Mouse (Mus musculus): ENCODE measurements around the gene Arhgap22. TPM values are rescaled to one million over a fixed set of nuclear protein-coding genes. Genes with fewer than 3 reads are reported as not detected.

The Arhgap22 gene
- polyA plus RNA-seq, 1 experiment: 230 TPM

GRCm38 (mm10) chr14:33235661-33236060 is 21.8 kb downstream of the Arhgap22 start:
- no peak for TF ChIP-seq MYOG (IDR thresholded peaks at IDR 0.05; ENCODE audit: control insufficient read depth, extremely low read depth, insufficient read length)

DNA sequence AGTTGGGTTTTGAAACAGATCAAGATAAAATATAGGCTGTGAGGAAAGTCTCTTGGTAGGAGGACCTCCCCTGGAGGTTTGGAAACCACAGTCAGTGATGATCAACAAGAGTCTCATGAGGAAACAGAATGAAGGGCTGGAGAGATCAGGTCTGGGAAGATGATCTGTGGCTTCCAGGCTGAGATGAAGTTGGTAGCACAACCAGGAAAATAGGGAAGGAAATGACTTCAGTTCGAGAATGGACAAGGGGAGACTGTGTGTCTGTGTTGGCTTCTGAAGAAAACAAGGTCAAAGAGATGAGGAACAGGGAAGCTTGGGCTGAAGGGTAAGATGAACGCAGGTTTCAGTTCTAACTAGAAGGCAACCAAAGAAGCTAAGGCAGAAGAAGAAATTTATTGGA is 26.6 kb downstream of the Arhgap22 start:
- Histone ChIP-seq H3K4me3 (ENCODE audit: insufficient read depth, poor library complexity, severe bottlenecking) (no peak overlapping the region), H3K79me2 (ENCODE audit: control insufficient read depth, insufficient read depth) (no peaks in the 10 kb centered on the region)

More at GRCm38 (mm10) chr14:33235661-33236060, 21.8 kb downstream of the Arhgap22 start:
- H3K79me2 ChIP-seq (ENCODE audit: control insufficient read depth, insufficient read depth): peaks cover 4% of the 10 kb centered on the region
- peak overlapping the region; percentile 6 for H3ac ChIP-seq (ENCODE audit: control insufficient read depth, insufficient read length, low read depth)
- H3K79me3 ChIP-seq (ENCODE audit: low read depth): no peaks in the 10 kb centered on the region
- no peak overlapping the region for H3K4me3 ChIP-seq (ENCODE audit: insufficient read depth, poor library complexity, severe bottlenecking)
- H3K27me3 ChIP-seq (ENCODE audit: control insufficient read depth, insufficient read depth, insufficient read length): no peaks in the 10 kb centered on the region
- no peaks in the 10 kb centered on the region for H3K36me3 ChIP-seq (ENCODE audit: control insufficient read depth, insufficient read depth)

DNA sequence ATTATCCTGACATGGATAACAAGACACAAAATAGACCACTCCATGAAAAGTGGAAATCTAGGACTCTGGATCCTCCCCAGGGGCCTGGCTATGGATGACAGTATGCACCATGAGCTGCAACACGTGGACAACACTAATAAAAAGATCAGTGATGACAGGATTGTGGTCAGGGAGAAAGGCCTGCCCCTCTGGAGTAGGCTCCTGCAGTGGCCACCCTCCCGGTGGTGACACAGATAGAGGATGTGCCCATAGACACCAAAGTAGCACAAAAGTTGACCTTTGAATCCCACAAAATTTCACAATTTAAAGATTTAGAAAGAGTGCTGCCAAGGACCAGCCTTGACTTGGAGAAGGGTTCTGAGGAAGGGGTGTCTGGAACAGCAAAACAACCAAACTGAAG is 29.4 kb downstream of the Arhgap22 start:
- no peaks in the 10 kb centered on the region for H3K79me3 ChIP-seq (ENCODE audit: low read depth)
- no peak overlapping the region for H3K4me3 ChIP-seq (ENCODE audit: insufficient read depth, poor library complexity, severe bottlenecking)
- H3K79me2 ChIP-seq (ENCODE audit: control insufficient read depth, insufficient read depth): no peaks in the 10 kb centered on the region
- TF ChIP-seq MAX (IDR thresholded peaks at IDR 0.05): peak; percentile 95
- TF ChIP-seq MYOD1 (IDR thresholded peaks at IDR 0.05; ENCODE audit: control insufficient read depth, insufficient read length, low read depth): no peak
- peak; percentile 88 for TF ChIP-seq CEBPB (IDR thresholded peaks at IDR 0.05; ENCODE audit: low read depth)
- TF ChIP-seq USF1 (IDR thresholded peaks at IDR 0.05; ENCODE audit: low read depth): peak; percentile 94
- no peak for TF ChIP-seq FOSL1 (IDR thresholded peaks at IDR 0.05; ENCODE audit: insufficient read depth, low read length, poor library complexity, severe bottlenecking)
- no peak for TF ChIP-seq CTCF (IDR thresholded peaks at IDR 0.05; ENCODE audit: control insufficient read depth, insufficient read depth, insufficient read length)
- H3ac ChIP-seq (ENCODE audit: control insufficient read depth, insufficient read length, low read depth): no peak overlapping the region
- H3K36me3 ChIP-seq (ENCODE audit: control insufficient read depth, insufficient read depth): no peaks in the 10 kb centered on the region
- H3K27me3 ChIP-seq (ENCODE audit: control insufficient read depth, insufficient read depth, insufficient read length): no peaks in the 10 kb centered on the region

More for the DNA sequence above, 26.6 kb downstream of the Arhgap22 start:
- no peak for TF ChIP-seq CEBPB (IDR thresholded peaks at IDR 0.05; ENCODE audit: low read depth)
- TF ChIP-seq MYOG (IDR thresholded peaks at IDR 0.05; ENCODE audit: control insufficient read depth, extremely low read depth, insufficient read length): no peak
- no peak for TF ChIP-seq MYOD1 (IDR thresholded peaks at IDR 0.05; ENCODE audit: control insufficient read depth, insufficient read length, low read depth)
- no peak for TF ChIP-seq USF1 (IDR thresholded peaks at IDR 0.05; ENCODE audit: low read depth)
- TF ChIP-seq FOSL1 (IDR thresholded peaks at IDR 0.05; ENCODE audit: insufficient read depth, low read length, poor library complexity, severe bottlenecking): no peak
- TF ChIP-seq CTCF (IDR thresholded peaks at IDR 0.05; ENCODE audit: control insufficient read depth, insufficient read depth, insufficient read length): no peak
- no peak for TF ChIP-seq MAX (IDR thresholded peaks at IDR 0.05)
- Histone ChIP-seq H3K36me3 (ENCODE audit: control insufficient read depth, insufficient read depth) (no peaks in the 10 kb centered on the region), H3K79me3 (ENCODE audit: low read depth) (no peaks in the 10 kb centered on the region), H3K27me3 (ENCODE audit: control insufficient read depth, insufficient read depth, insufficient read length) (no peaks in the 10 kb centered on the region), H3ac (ENCODE audit: control insufficient read depth, insufficient read length, low read depth) (no peak overlapping the region)

DNA sequence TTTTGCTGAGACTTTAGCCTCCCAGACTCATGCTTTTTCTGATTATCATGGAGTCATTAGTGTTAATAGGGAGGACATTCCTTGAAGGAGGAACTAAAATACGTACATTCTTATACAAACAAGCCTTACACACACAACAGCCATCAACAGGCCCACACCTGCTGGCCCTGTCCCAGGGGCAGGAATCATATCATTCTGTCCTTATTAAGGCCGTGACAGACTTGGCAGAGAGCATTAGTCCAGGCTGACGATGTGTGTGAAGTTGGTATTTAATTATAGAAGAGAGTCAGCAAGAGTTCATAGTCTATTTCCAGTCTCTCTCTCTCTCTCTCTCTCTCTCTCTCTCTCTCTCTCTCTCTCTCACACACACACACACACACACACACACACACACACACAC is 30.7 kb downstream of the Arhgap22 start:
- no peak for TF ChIP-seq MYOD1 (IDR thresholded peaks at IDR 0.05; ENCODE audit: control insufficient read depth, insufficient read length, low read depth)
- TF ChIP-seq CEBPB (IDR thresholded peaks at IDR 0.05; ENCODE audit: low read depth): no peak
- TF ChIP-seq MAX (IDR thresholded peaks at IDR 0.05): no peak
- no peak for TF ChIP-seq FOSL1 (IDR thresholded peaks at IDR 0.05; ENCODE audit: insufficient read depth, low read length, poor library complexity, severe bottlenecking)
- TF ChIP-seq MYOG (IDR thresholded peaks at IDR 0.05; ENCODE audit: control insufficient read depth, extremely low read depth, insufficient read length): no peak
- Histone ChIP-seq H3K79me2 (ENCODE audit: control insufficient read depth, insufficient read depth) (peaks cover 5% of the 10 kb centered on the region), H3K4me3 (ENCODE audit: insufficient read depth, poor library complexity, severe bottlenecking) (no peak overlapping the region), H3K36me3 (ENCODE audit: control insufficient read depth, insufficient read depth) (no peaks in the 10 kb centered on the region), H3ac (ENCODE audit: control insufficient read depth, insufficient read length, low read depth) (no peak overlapping the region), H3K27me3 (ENCODE audit: control insufficient read depth, insufficient read depth, insufficient read length) (no peaks in the 10 kb centered on the region), H3K79me3 (ENCODE audit: low read depth) (no peaks in the 10 kb centered on the region)

GRCm38 (mm10) chr14:33244946-33245345 is 31.1 kb downstream of the Arhgap22 start:
- Histone ChIP-seq H3K27me3 (ENCODE audit: control insufficient read depth, insufficient read depth, insufficient read length) (no peaks in the 10 kb centered on the region), H3ac (ENCODE audit: control insufficient read depth, insufficient read length, low read depth) (no peak overlapping the region), H3K36me3 (ENCODE audit: control insufficient read depth, insufficient read depth) (no peaks in the 10 kb centered on the region), H3K4me3 (ENCODE audit: insufficient read depth, poor library complexity, severe bottlenecking) (no peak overlapping the region), H3K79me2 (ENCODE audit: control insufficient read depth, insufficient read depth) (peaks cover 9% of the 10 kb centered on the region), H3K79me3 (ENCODE audit: low read depth) (no peaks in the 10 kb centered on the region)
- TF ChIP-seq CEBPB (IDR thresholded peaks at IDR 0.05; ENCODE audit: low read depth) (no peak), CTCF (IDR thresholded peaks at IDR 0.05; ENCODE audit: control insufficient read depth, insufficient read depth, insufficient read length) (no peak), MYOD1 (IDR thresholded peaks at IDR 0.05; ENCODE audit: control insufficient read depth, insufficient read length, low read depth) (no peak), MYOG (IDR thresholded peaks at IDR 0.05; ENCODE audit: control insufficient read depth, extremely low read depth, insufficient read length) (no peak)

DNA sequence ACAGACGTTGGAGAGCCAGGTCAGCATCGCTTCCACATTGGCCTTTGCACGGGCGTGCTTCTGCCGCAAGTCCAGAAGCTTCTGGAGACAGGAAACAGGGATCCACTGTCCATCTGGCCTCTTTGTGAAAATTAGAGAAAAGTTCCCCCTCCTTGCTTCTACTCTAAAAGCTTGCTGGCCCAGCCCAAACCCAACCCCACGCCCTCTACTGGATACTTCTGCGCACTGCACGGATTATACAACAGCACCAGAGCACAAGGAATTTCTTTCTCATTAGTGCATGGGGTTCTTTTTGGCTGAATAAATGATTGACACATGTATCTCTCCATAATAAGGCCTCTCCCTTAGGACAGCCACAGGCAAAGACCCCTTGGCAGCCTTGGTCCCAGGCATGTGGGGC is 32.6 kb downstream of the Arhgap22 start:
- no peak overlapping the region for H3K4me3 ChIP-seq (ENCODE audit: insufficient read depth, poor library complexity, severe bottlenecking)

More for the DNA sequence above, 32.6 kb downstream of the Arhgap22 start:
- peaks cover 11% of the 10 kb centered on the region for H3K79me3 ChIP-seq (ENCODE audit: low read depth)
- H3K27me3 ChIP-seq (ENCODE audit: control insufficient read depth, insufficient read depth, insufficient read length): no peaks in the 10 kb centered on the region
- peak overlapping the region; percentile 58 for H3ac ChIP-seq (ENCODE audit: control insufficient read depth, insufficient read length, low read depth)
- peaks cover 24% of the 10 kb centered on the region for H3K79me2 ChIP-seq (ENCODE audit: control insufficient read depth, insufficient read depth)
- H3K36me3 ChIP-seq (ENCODE audit: control insufficient read depth, insufficient read depth): no peaks in the 10 kb centered on the region
- no peak for TF ChIP-seq CTCF (IDR thresholded peaks at IDR 0.05; ENCODE audit: control insufficient read depth, insufficient read depth, insufficient read length)
- TF ChIP-seq MAX (IDR thresholded peaks at IDR 0.05): no peak
- TF ChIP-seq USF1 (IDR thresholded peaks at IDR 0.05; ENCODE audit: low read depth): no peak
- no peak for TF ChIP-seq FOSL1 (IDR thresholded peaks at IDR 0.05; ENCODE audit: insufficient read depth, low read length, poor library complexity, severe bottlenecking)
- no peak for TF ChIP-seq MYOG (IDR thresholded peaks at IDR 0.05; ENCODE audit: control insufficient read depth, extremely low read depth, insufficient read length)
- no peak for TF ChIP-seq MYOD1 (IDR thresholded peaks at IDR 0.05; ENCODE audit: control insufficient read depth, insufficient read length, low read depth)
- no peak for TF ChIP-seq CEBPB (IDR thresholded peaks at IDR 0.05; ENCODE audit: low read depth)
